Mouse (Mus musculus) G1E (cell line): ENCODE data around the gene Zrsr1. TPM values are rescaled to one million over a fixed set of nuclear protein-coding genes. Genes with fewer than 3 reads are reported as not detected.

Experiments used
- ATAC-seq: 2 replicates; pipeline ENCODE4 v1.8.0; 2016; ENCODE audit warnings: mild to moderate bottlenecking; ENCODE audit not compliant: insufficient number of reproducible peaks, poor library complexity, low FRiP score, severe bottlenecking; ENCODE audit errors: extremely low read depth
- DNase-seq: peaks from one replicate; pipeline ENCODE4 v3.0.0; 2012; ENCODE audit warnings: low spot score
- H3K27me3 ChIP-seq: 2 replicates; pipeline ENCODE4 v1.6.1; 2012; ENCODE audit warnings: mild to moderate bottlenecking, low read length, inconsistent platforms; ENCODE audit not compliant: insufficient read depth
- H3K36me3 ChIP-seq: replicated peaks from 2 replicates; pipeline ENCODE3; 2012; ENCODE audit warnings: mild to moderate bottlenecking, inconsistent platforms
- H3K4me1 ChIP-seq: 2 replicates; pipeline ENCODE4 v1.6.1; 2012; ENCODE audit warnings: low read depth, low read length, inconsistent platforms, mixed read lengths; ENCODE audit not compliant: insufficient read depth
- H3K4me3 ChIP-seq: 2 replicates; pipeline ENCODE4 v1.5.1; 2012; ENCODE audit warnings: low read depth, mild to moderate bottlenecking, inconsistent platforms, low read length, moderate library complexity, mixed read lengths
- H3K9me3 ChIP-seq: replicated peaks from 2 replicates; pipeline ENCODE4 v1.6.1; 2012; ENCODE audit warnings: inconsistent platforms
- CTCF ChIP-seq: IDR thresholded peaks from 2 replicates; pipeline ENCODE4 v1.5.1; 2012; ENCODE audit warnings: low read depth, low read length, inconsistent platforms, mixed read lengths
- GATA1 ChIP-seq: IDR thresholded peaks from 2 replicates; pipeline ENCODE4 v1.6.1; 2012; ENCODE audit warnings: borderline replicate concordance, low read length, inconsistent platforms, mixed read lengths
- GATA2 ChIP-seq: IDR thresholded peaks from 2 replicates; pipeline ENCODE4 v1.6.1; 2012; ENCODE audit warnings: low read depth, low read length, inconsistent platforms, borderline replicate concordance
- POLR2AphosphoS5 ChIP-seq: IDR thresholded peaks from 2 replicates; pipeline ENCODE4 v1.6.1; 2012; ENCODE audit warnings: low read depth, low read length, inconsistent platforms; ENCODE audit not compliant: insufficient replicate concordance
- TAL1 ChIP-seq: conservative IDR thresholded peaks from 2 replicates; pipeline ENCODE4 v1.6.1; 2012; ENCODE audit warnings: low read depth, low read length, inconsistent platforms, mixed read lengths
- polyA plus RNA-seq: library from polyadenylated mRNA; stranded (reverse); fragments of >175 nt; gene quantifications from 2 replicates; pipeline ENCODE4 v1.2.3, GENCODE M21; 2012
- total RNA-seq, 2 experiments: library from RNA; stranded (forward) in 1 of 2; stranded (reverse) in 1 of 2; fragments of 200-1000 nt in 1 of 2; fragments of >200 nt in 1 of 2; fragmentation: Nextera tagmentation in 1 of 2; gene quantifications; 2 replicates each; pipeline ENCODE4 v1.2.3; 2014 to 2017

Gene Zrsr1
- total and polyA plus RNA-seq, 3 experiments, result 1.5 to 33.6 (median 10.4) TPM

GRCm38 (mm10) chr11:22979221-22979620 is 7.4 kb downstream of the Zrsr1 start:
- no peak for ATAC-seq
- peaks cover 41% of the 10 kb centered on the region for H3K4me1 ChIP-seq
- no peaks in the 10 kb centered on the region for H3K9me3 ChIP-seq
- H3K27me3 ChIP-seq, result no peaks in the 10 kb centered on the region
- H3K4me3 ChIP-seq, result no peak overlapping the region
- no peak for TF ChIP-seq TAL1
- TF ChIP-seq GATA2, result no peak
- no peak for TF ChIP-seq POLR2AphosphoS5
- no peak for TF ChIP-seq GATA1
- no peak for TF ChIP-seq CTCF
- H3K36me3 ChIP-seq, result peaks cover 44% of the 10 kb centered on the region
- no peak for DNase-seq

- ATAC-seq (no peak), DNase-seq (no peak)
- H3K4me1 ChIP-seq, result peaks cover 35% of the 10 kb centered on the region
- TF ChIP-seq TAL1 (no peak), GATA1 (no peak), POLR2AphosphoS5 (no peak), GATA2 (no peak), CTCF (no peak)
- H3K4me3 ChIP-seq, result peak overlapping the region; percentile 84
- H3K27me3 ChIP-seq, result no peaks in the 10 kb centered on the region
- no peaks in the 10 kb centered on the region for H3K9me3 ChIP-seq
- peaks cover 37% of the 10 kb centered on the region for H3K36me3 ChIP-seq
Measured at GRCm38 (mm10) chr11:22981041-22981440, 9.2 kb downstream of the Zrsr1 start.

- Histone ChIP-seq H3K9me3 (no peaks in the 10 kb centered on the region), H3K36me3 (peaks cover 32% of the 10 kb centered on the region), H3K4me1 (peaks cover 35% of the 10 kb centered on the region), H3K27me3 (no peaks in the 10 kb centered on the region), H3K4me3 (peak overlapping the region; percentile 84)
- no peak for TF ChIP-seq CTCF
- TF ChIP-seq POLR2AphosphoS5, result no peak
- TF ChIP-seq TAL1, result no peak
- no peak for TF ChIP-seq GATA1
- TF ChIP-seq GATA2, result no peak
- ATAC-seq, result no peak
- DNase-seq, result no peak
Measured at GRCm38 (mm10) chr11:22981543-22981950, 9.7 kb downstream of the Zrsr1 start.

- peak; percentile 55 for TF ChIP-seq CTCF
- TF ChIP-seq GATA2, result no peak
- no peak for TF ChIP-seq GATA1
- ATAC-seq, result peak; percentile 74
- DNase-seq, result peak; percentile 82
- Histone ChIP-seq H3K27me3 (no peaks in the 10 kb centered on the region), H3K36me3 (peaks cover 26% of the 10 kb centered on the region), H3K9me3 (no peaks in the 10 kb centered on the region), H3K4me3 (peak within 1 kb of the TSS; percentile 84), H3K4me1 (peaks cover 30% of the 10 kb centered on the region)
Measured at GRCm38 (mm10) chr11:22981984-22982757, 10.4 kb downstream of the Zrsr1 start, which contains the start of the genes Gm28048 and Commd1. Gene Gm28048 (minus strand): TSS chr11:22982090. Gene Commd1 (minus strand): TSS chr11:22982382.

DNA sequence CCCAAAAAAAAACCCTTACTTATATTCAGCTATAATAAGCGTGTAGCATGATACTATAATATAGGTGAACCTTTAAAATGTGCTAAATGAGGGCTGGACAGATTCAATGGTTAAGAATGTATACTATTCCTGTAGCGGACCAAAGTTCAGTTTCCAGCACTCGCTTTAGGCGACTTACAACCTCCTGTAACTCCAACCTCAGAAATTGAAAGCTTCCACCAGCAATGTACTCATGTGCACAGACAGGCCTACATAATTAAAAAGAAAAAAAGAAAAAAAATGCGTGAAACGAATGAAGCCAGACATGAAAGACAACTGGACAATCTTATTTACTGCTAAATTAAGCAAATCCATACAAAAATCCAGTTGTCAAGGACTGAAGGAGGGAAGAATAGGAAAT is 11.0 kb downstream of the Zrsr1 start:
- Histone ChIP-seq H3K27me3 (no peaks in the 10 kb centered on the region), H3K36me3 (peaks cover 21% of the 10 kb centered on the region), H3K4me1 (peaks cover 28% of the 10 kb centered on the region), H3K9me3 (no peaks in the 10 kb centered on the region), H3K4me3 (peak overlapping the region; percentile 84; the same call in 1 of the 2 replicates)
- TF ChIP-seq GATA1 (no peak), CTCF (no peak), TAL1 (no peak), GATA2 (no peak), POLR2AphosphoS5 (no peak)
- DNase-seq, result no peak
- ATAC-seq, result no peak

DNA sequence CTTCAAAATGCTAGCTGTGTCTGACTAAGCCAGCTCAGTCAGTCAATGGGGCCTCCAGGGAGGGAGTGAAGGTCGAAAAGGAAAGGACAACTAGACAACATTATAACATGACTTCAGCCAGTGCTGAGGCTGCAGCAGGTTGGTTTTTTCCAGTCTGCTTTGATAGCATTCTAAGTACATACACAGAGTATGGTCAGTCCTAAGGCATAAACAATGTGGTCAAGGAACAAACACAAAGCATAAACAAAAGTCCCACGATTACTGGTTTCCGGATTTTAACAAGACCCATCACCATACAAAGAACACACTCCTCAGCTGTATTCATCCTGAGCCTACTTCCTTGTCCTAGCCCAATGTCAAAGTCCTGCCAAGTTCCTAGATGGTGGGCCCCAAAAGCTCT is 13.7 kb downstream of the Zrsr1 start:
- DNase-seq (no peak), ATAC-seq (no peak)
- H3K4me3 ChIP-seq, result no peak overlapping the region
- H3K36me3 ChIP-seq, result no peaks in the 10 kb centered on the region
- no peaks in the 10 kb centered on the region for H3K27me3 ChIP-seq
- peaks cover 19% of the 10 kb centered on the region for H3K4me1 ChIP-seq
- no peaks in the 10 kb centered on the region for H3K9me3 ChIP-seq
- no peak for TF ChIP-seq GATA2
- TF ChIP-seq GATA1, result no peak
- TF ChIP-seq POLR2AphosphoS5, result no peak
- TF ChIP-seq TAL1, result no peak
- no peak for TF ChIP-seq CTCF
